7 mouse cellular contexts compared by ENCODE assay signal in genomic region chr7:105777797-105778552, GRCm38 (mm10). TPM values are rescaled to one million over a fixed set of nuclear protein-coding genes. Genes with fewer than 3 reads are reported as not detected.
A peak's percentile ranks its signal among the peaks of the same experiment; 100 is the strongest.
DNase-seq lines count a peak whose midpoint lies in the region; ATAC-seq lines count a peak whose summit lies in the region.

No protein-coding gene starts in this region.

- peak overlapping the region; percentile 95 for H3K27ac ChIP-seq in embryonic facial prominence, embryonic 11.5 days (replicated peaks; ENCODE audit: low read depth, low read length)
- H3K27ac ChIP-seq in heart, embryonic 10.5 days: peak overlapping the region; percentile 79

- H3K27me3 ChIP-seq in embryonic facial prominence, embryonic 11.5 days (ENCODE audit: control insufficient read depth, insufficient read depth, low read length): no peaks in the 10 kb centered on the region
- no peaks in the 10 kb centered on the region for H3K27me3 ChIP-seq in heart, embryonic 10.5 days (ENCODE audit: insufficient read depth, poor library complexity, severe bottlenecking)

- peak overlapping the region; percentile 29 for H3K4me3 ChIP-seq in embryonic facial prominence, embryonic 11.5 days (ENCODE audit: low read depth, low read length)
- peak overlapping the region; percentile 33; the same call in 1 of the 2 replicates for H3K4me3 ChIP-seq in heart, embryonic 10.5 days

- H3K9me3 ChIP-seq in embryonic facial prominence, embryonic 11.5 days (replicated peaks; ENCODE audit: control insufficient read depth, low read length): no peaks in the 10 kb centered on the region
- H3K9me3 ChIP-seq in heart, embryonic 10.5 days: no peaks in the 10 kb centered on the region

- peak overlapping the region; percentile 58 for H3K9ac ChIP-seq in embryonic facial prominence, embryonic 11.5 days (replicated peaks; ENCODE audit: low read length)

- H3K36me3 ChIP-seq in embryonic facial prominence, embryonic 11.5 days (replicated peaks; ENCODE audit: control insufficient read depth, insufficient read depth, low read depth, low read length): no peaks in the 10 kb centered on the region; the same call in 1 of the 2 replicates
- H3K36me3 ChIP-seq in heart, embryonic 10.5 days: peaks cover 16% of the 10 kb centered on the region

- peaks cover 4% of the 10 kb centered on the region; the same call in 1 of the 2 replicates for H3K4me1 ChIP-seq in embryonic facial prominence, embryonic 11.5 days (ENCODE audit: control insufficient read depth, insufficient read depth, low read length)
- peaks cover 24% of the 10 kb centered on the region for H3K4me1 ChIP-seq in heart, embryonic 10.5 days

- peak overlapping the region; percentile 58 for H3K4me2 ChIP-seq in embryonic facial prominence, embryonic 11.5 days (ENCODE audit: low read depth, low read length)

- DNase-seq in adipocyte (ENCODE audit: low spot score): peak; percentile 38
- DNase-seq in embryonic facial prominence, embryonic 11.5 days (ENCODE audit: low spot score): peak; percentile 95
- DNase-seq in heart, embryonic 10.5 days (ENCODE audit: low spot score): peak; percentile 77
- peak; percentile 51 to 61 for DNase-seq in kidney, adult 8-10 months
- peak; percentile 78 for DNase-seq in lung, postnatal 10 days
- DNase-seq in skeletal muscle tissue, adult 2 months (ENCODE audit: low read depth, low spot score): peak; percentile 84
- DNase-seq in spleen, postnatal 4 days (ENCODE audit: low spot score in 2 of 2): no peak

- peak; percentile 92 for ATAC-seq in embryonic facial prominence, embryonic 11.5 days (replicated peaks; ENCODE audit: insufficient number of reproducible peaks, low FRiP score, low TSS enrichment, low read depth)

- 18% methylated on average over 13 of the region's 13 CpGs for WGBS in embryonic facial prominence, embryonic 11.5 days
- WGBS in heart, embryonic 10.5 days: 44% methylated on average over 13 of the region's 13 CpGs

RNA-seq across cellular contexts. Expression of gene Dchs1, which starts 9.5 kb away (rescaled TPM):
- 18.5 and 19.3 TPM in 2 replicates for polyA plus RNA-seq in embryonic facial prominence, embryonic 11.5 days (2014; fragmentation: Nextera tagmentation; extraction: Ambion mirVana)
- polyA plus RNA-seq in heart, embryonic 10.5 days (2016; fragmentation: Nextera tagmentation; extraction: Ambion mirVana): 4.2 and 8.6 TPM in 2 replicates

RNA-seq across cellular contexts. Expression of gene Tpp1, which starts 25.9 kb away (rescaled TPM):
- polyA plus RNA-seq in embryonic facial prominence, embryonic 11.5 days (2014; fragmentation: Nextera tagmentation; extraction: Ambion mirVana): 38.1 and 42.6 TPM in 2 replicates
- 76.5 and 95.2 TPM in 2 replicates for polyA plus RNA-seq in heart, embryonic 10.5 days (2016; fragmentation: Nextera tagmentation; extraction: Ambion mirVana)

RNA-seq across cellular contexts. Expression of gene Mrpl17, which starts 32.9 kb away (rescaled TPM):
- 294 and 319 TPM in 2 replicates for polyA plus RNA-seq in embryonic facial prominence, embryonic 11.5 days (2014; fragmentation: Nextera tagmentation; extraction: Ambion mirVana)
- 279 and 357 TPM in 2 replicates for polyA plus RNA-seq in heart, embryonic 10.5 days (2016; fragmentation: Nextera tagmentation; extraction: Ambion mirVana)

RNA-seq across cellular contexts. Expression of gene Taf10, which starts 33.8 kb away (rescaled TPM):
- polyA plus RNA-seq in embryonic facial prominence, embryonic 11.5 days (2014; fragmentation: Nextera tagmentation; extraction: Ambion mirVana): 168 and 181 TPM in 2 replicates
- polyA plus RNA-seq in heart, embryonic 10.5 days (2016; fragmentation: Nextera tagmentation; extraction: Ambion mirVana): 153 and 184 TPM in 2 replicates

RNA-seq across cellular contexts. Expression of gene Rrp8, which starts 40.8 kb away (rescaled TPM):
- polyA plus RNA-seq in embryonic facial prominence, embryonic 11.5 days (2014; fragmentation: Nextera tagmentation; extraction: Ambion mirVana): 46.2 and 51.2 TPM in 2 replicates
- polyA plus RNA-seq in heart, embryonic 10.5 days (2016; fragmentation: Nextera tagmentation; extraction: Ambion mirVana): 30.9 and 40.6 TPM in 2 replicates

Comparison
In these comparisons a context has a peak if more than half of its experiments do, and no peak if none do; other contexts are left out.
1. DNase-seq: peak in adipocyte (single experiment), embryonic facial prominence, embryonic 11.5 days (single experiment), heart, embryonic 10.5 days (single experiment), kidney, adult 8-10 months (2 of 2), lung, postnatal 10 days (single experiment) and skeletal muscle tissue, adult 2 months (single experiment); none in spleen, postnatal 4 days (0 of 2).